Mouse (Mus musculus): Measurements from ENCODE around the gene Lce1c. TPM values are rescaled to one million over a fixed set of nuclear protein-coding genes. Genes with fewer than 3 reads are reported as not detected.

Gene Lce1c
- total and polyA plus RNA-seq, 3 experiments = not detected

- no peaks in the 10 kb centered on the region for H3K4me1 ChIP-seq (ENCODE audit: control insufficient read depth in 1 of 2, insufficient read depth in 2 of 2, low read length in 2 of 2)
- no peaks in the 10 kb centered on the region for H3K79me2 ChIP-seq (ENCODE audit: control insufficient read depth, insufficient read depth, low read length, poor library complexity)
- no peak overlapping the region for H3K9ac ChIP-seq (ENCODE audit: control insufficient read depth, low read depth, low read length, poor library complexity, severe bottlenecking)
- no peak for DNase-seq (ENCODE audit: low read depth, low spot score)
- TF ChIP-seq ELF1 (IDR thresholded peaks at IDR 0.05; ENCODE audit: low read depth, low read length) = no peak
- no peak for TF ChIP-seq MYB (IDR thresholded peaks at IDR 0.05; ENCODE audit: low read depth, low read length)
- no peak for TF ChIP-seq ZKSCAN1 (IDR thresholded peaks at IDR 0.05; ENCODE audit: low read depth, low read length)
- no peak for TF ChIP-seq KAT2A (conservative IDR thresholded peaks at IDR 0.05; ENCODE audit: low read depth, low read length)
- no peak for TF ChIP-seq UBTF (IDR thresholded peaks at IDR 0.05; ENCODE audit: borderline replicate concordance, insufficient read depth, low read depth, low read length)
- TF ChIP-seq E2F4 (IDR thresholded peaks at IDR 0.05; ENCODE audit: borderline replicate concordance, low read depth, low read length) = no peak
- TF ChIP-seq ZMIZ1 (IDR thresholded peaks at IDR 0.05; ENCODE audit: low read depth, low read length) = no peak
- TF ChIP-seq TBP (IDR thresholded peaks at IDR 0.05; ENCODE audit: low read depth, low read length) = no peak
- no peak for TF ChIP-seq MAFK (IDR thresholded peaks at IDR 0.05; ENCODE audit: borderline replicate concordance, low read depth, low read length)
- H3K9me3 ChIP-seq (replicated peaks; ENCODE audit: insufficient read depth, low read length) = no peaks in the 10 kb centered on the region
- H3K36me3 ChIP-seq (ENCODE audit: control insufficient read depth in 1 of 2, insufficient read depth in 2 of 2, low read length in 2 of 2) = no peaks in the 10 kb centered on the region
- no peak overlapping the region for H3K4me3 ChIP-seq (ENCODE audit: control insufficient read depth in 1 of 2, insufficient read depth in 1 of 2, low read depth in 2 of 2, low read length in 2 of 2)
- no peak overlapping the region for H3K27ac ChIP-seq (ENCODE audit: control insufficient read depth, low read depth, low read length)
- no peaks in the 10 kb centered on the region for H3K27me3 ChIP-seq (ENCODE audit: control insufficient read depth in 1 of 2, insufficient read depth in 2 of 2, low read length in 2 of 2)
Observed at GRCm38 (mm10) chr3:92694613-92695012, 15.6 kb downstream of the Lce1c start.

DNA sequence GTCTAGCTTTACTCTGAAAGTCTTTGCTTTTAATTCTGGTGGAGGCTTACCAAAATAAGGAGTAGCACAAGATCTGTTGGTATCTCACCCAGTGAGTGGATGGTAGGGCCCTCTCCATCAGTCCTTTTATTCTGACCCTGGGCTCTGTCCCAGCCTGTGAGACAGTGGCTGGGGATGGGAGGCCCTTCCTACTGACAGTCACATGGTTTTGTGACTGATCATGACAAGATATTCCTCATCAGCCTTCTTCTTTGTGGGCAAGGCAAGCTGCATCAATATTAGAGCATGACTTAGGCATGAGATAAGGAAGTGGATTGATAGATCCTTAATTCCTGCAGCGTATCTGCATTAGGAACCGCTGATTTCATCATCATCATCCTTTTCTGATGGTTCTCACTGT, 29.9 kb downstream of the Lce1c start, which contains the start of gene Lce1e:
Gene Lce1e, minus strand, starts transcription at position 101 of the 400 bp plus-strand sequence.
- no peaks in the 10 kb centered on the region for H3K27me3 ChIP-seq (ENCODE audit: control insufficient read depth in 1 of 2, insufficient read depth in 2 of 2, low read length in 2 of 2)
- no peak for DNase-seq (ENCODE audit: low read depth, low spot score)

More for the DNA sequence above, 29.9 kb downstream of the Lce1c start, which contains the start of gene Lce1e:
- H3K4me1 ChIP-seq (ENCODE audit: control insufficient read depth in 1 of 2, insufficient read depth in 2 of 2, low read length in 2 of 2) = no peaks in the 10 kb centered on the region
- no peak within 1 kb of the TSS for H3K4me3 ChIP-seq (ENCODE audit: control insufficient read depth in 1 of 2, insufficient read depth in 1 of 2, low read depth in 2 of 2, low read length in 2 of 2)
- no peak within 1 kb of the TSS for H3K9ac ChIP-seq (ENCODE audit: control insufficient read depth, low read depth, low read length, poor library complexity, severe bottlenecking)
- no peak for TF ChIP-seq TAL1 (IDR thresholded peaks at IDR 0.05; ENCODE audit: low read length)
- TF ChIP-seq MAFK (IDR thresholded peaks at IDR 0.05; ENCODE audit: borderline replicate concordance, low read depth, low read length) = no peak
- TF ChIP-seq MYB (IDR thresholded peaks at IDR 0.05; ENCODE audit: low read depth, low read length) = no peak
- TF ChIP-seq NRF1 (IDR thresholded peaks at IDR 0.05; ENCODE audit: insufficient read depth, low read depth, low read length, poor library complexity, severe bottlenecking) = no peak
- TF ChIP-seq GATA1 (IDR thresholded peaks at IDR 0.05; ENCODE audit: low read depth, low read length) = no peak
- TF ChIP-seq CHD1 (IDR thresholded peaks at IDR 0.05; ENCODE audit: low read depth, low read length) = no peak
- no peak for TF ChIP-seq TBP (IDR thresholded peaks at IDR 0.05; ENCODE audit: low read depth, low read length)
- TF ChIP-seq ZNF384 (IDR thresholded peaks at IDR 0.05; ENCODE audit: low read depth, low read length) = no peak
- no peak for TF ChIP-seq MAZ (IDR thresholded peaks at IDR 0.05; ENCODE audit: low read depth, low read length)
- no peak for TF ChIP-seq ETS1 (IDR thresholded peaks at IDR 0.05; ENCODE audit: low read depth, low read length)
- no peak for TF ChIP-seq MXI1 (IDR thresholded peaks at IDR 0.05; ENCODE audit: low read depth, low read length)
- TF ChIP-seq E2F4 (IDR thresholded peaks at IDR 0.05; ENCODE audit: borderline replicate concordance, low read depth, low read length) = no peak
- no peak for TF ChIP-seq POLR2AphosphoS2 (IDR thresholded peaks at IDR 0.05; ENCODE audit: low read length)
- TF ChIP-seq SIN3A (IDR thresholded peaks at IDR 0.05; ENCODE audit: low read length) = no peak
- no peak for TF ChIP-seq TCF12 (IDR thresholded peaks at IDR 0.05; ENCODE audit: low read depth, low read length)
- no peak for TF ChIP-seq CTCF (IDR thresholded peaks at IDR 0.05 in 2 of 3, conservative IDR thresholded peaks at IDR 0.05 in 1 of 3; ENCODE audit: control insufficient read depth in 1 of 3, insufficient read depth in 1 of 3, low read depth in 2 of 3, low read length in 3 of 3, poor library complexity in 1 of 3, severe bottlenecking in 1 of 3)
- TF ChIP-seq USF2 (IDR thresholded peaks at IDR 0.05; ENCODE audit: borderline replicate concordance in 1 of 2, insufficient read depth in 1 of 2, low read depth in 1 of 2, low read length in 2 of 2) = no peak
- no peak within 1 kb of the TSS for H3K27ac ChIP-seq (ENCODE audit: control insufficient read depth, low read depth, low read length)
- no peaks in the 10 kb centered on the region for H3K36me3 ChIP-seq (ENCODE audit: control insufficient read depth in 1 of 2, insufficient read depth in 2 of 2, low read length in 2 of 2)
- no peaks in the 10 kb centered on the region for H3K79me2 ChIP-seq (ENCODE audit: control insufficient read depth, insufficient read depth, low read length, poor library complexity)
- no peaks in the 10 kb centered on the region for H3K9me3 ChIP-seq (replicated peaks; ENCODE audit: insufficient read depth, low read length)

All from MEL (cell line).